Mouse (Mus musculus) heart, adult 2 months (tissue): ENCODE data around the gene Gm47969. TPM values are rescaled to one million over a fixed set of nuclear protein-coding genes. Genes with fewer than 3 reads are reported as not detected.

ENCODE experiments used
- DNase-seq, 2 experiments: peaks; one replicate each; pipeline ENCODE4 v3.0.0; 2021
- H3K27ac ChIP-seq: fragments of 200-600 bp; 2 replicates; pipeline ENCODE4 v1.8.1; 2022
- H3K27me3 ChIP-seq: fragments of 200-500 bp; 2 replicates; pipeline ENCODE4 v1.6.1; 2012; ENCODE audit warnings: mild to moderate bottlenecking, low read length, inconsistent platforms, mixed read lengths; ENCODE audit not compliant: control insufficient read depth, insufficient read depth
- H3K36me3 ChIP-seq: fragments of 200-500 bp; 2 replicates; pipeline ENCODE4 v1.6.1; 2012; ENCODE audit warnings: low read length, inconsistent platforms; ENCODE audit not compliant: control insufficient read depth, insufficient read depth
- H3K4me1 ChIP-seq: fragments of 200-500 bp; 2 replicates; pipeline ENCODE4 v1.6.1; 2011; ENCODE audit warnings: low read length; ENCODE audit not compliant: control insufficient read depth, insufficient read depth
- H3K4me3 ChIP-seq: fragments of 200-600 bp; 2 replicates; pipeline ENCODE4 v1.8.1; 2022
- H3K79me2 ChIP-seq: fragments of 200-500 bp; replicated peaks from 2 replicates; pipeline ENCODE4 v1.6.1; 2012; ENCODE audit warnings: mild to moderate bottlenecking, inconsistent platforms, low read length, moderate library complexity, mixed read lengths; ENCODE audit not compliant: control insufficient read depth, insufficient read depth
- H3K9ac ChIP-seq: fragments of 200-500 bp; 2 replicates; pipeline ENCODE4 v1.6.1; 2012; ENCODE audit warnings: low read depth, mild to moderate bottlenecking, control low read depth, inconsistent platforms, low read length, mixed read lengths
- CTCF ChIP-seq: fragments of 200-600 bp; IDR thresholded peaks from 2 replicates; pipeline ENCODE4 v1.8.1; 2022; ENCODE audit warnings: antibody characterized with exemption, mild to moderate bottlenecking, moderate library complexity
- EP300 ChIP-seq: fragments of 200-500 bp; IDR thresholded peaks from 2 replicates; pipeline ENCODE4 v1.6.1; 2011; ENCODE audit warnings: low read depth, low read length, control low read depth; ENCODE audit not compliant: insufficient read depth
- POLR2A ChIP-seq: fragments of 200-500 bp; IDR thresholded peaks from 2 replicates; pipeline ENCODE4 v1.6.1; 2011; ENCODE audit warnings: mild to moderate bottlenecking, low read depth, low read length, control low read depth; ENCODE audit not compliant: insufficient read depth
- WGBS: fragments of 180-500 bp; shearing (Covaris S2); methylation state at CpG from one replicate; pipeline ENCODE4 v1.1.7; 2018; 5-methylcytosine and 5-hydroxymethylcytosine counted together
- intact Hi-C: fragments of 180-260 bp; cut with DNase I; formaldehyde crosslinking; loops from one replicate; pipeline ENCODE4 v1.15.1; 2025
- polyA plus RNA-seq: library from polyadenylated mRNA; depleted of rRNA; stranded (reverse); fragments of >200 nt; gene quantifications from 2 replicates; pipeline ENCODE4 v1.2.3, GENCODE M21; 2012
- total RNA-seq, 2 experiments: library from RNA; stranded (reverse); gene quantifications; 2 replicates each; pipeline ENCODE4 v1.2.3; 2021

Gene Gm47969
- total and polyA plus RNA-seq, 3 experiments: not detected

DNA sequence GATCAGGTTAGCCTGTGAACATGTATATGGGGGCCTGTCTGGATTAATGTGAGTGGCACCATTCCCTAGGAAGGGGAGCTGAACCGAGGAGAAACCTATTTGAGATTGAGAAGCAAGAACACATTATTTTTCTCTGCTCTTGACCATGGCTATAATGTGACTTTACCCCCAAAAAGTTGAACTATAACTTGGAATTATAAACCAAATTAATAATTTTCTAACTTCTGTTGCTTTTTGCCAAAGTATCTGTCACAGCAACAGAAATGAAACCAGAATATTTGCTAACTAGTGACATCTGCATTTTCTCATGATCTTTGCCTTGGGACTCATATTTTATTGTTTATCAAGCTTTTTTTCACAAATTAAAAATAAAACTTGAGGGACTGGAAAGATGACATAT, 28.2 kb upstream of the Gm47969 start:
- Histone ChIP-seq H3K9ac (no peak overlapping the region), H3K27ac (no peak overlapping the region), H3K4me3 (no peak overlapping the region), H3K4me1 (no peaks in the 10 kb centered on the region), H3K27me3 (no peaks in the 10 kb centered on the region), H3K79me2 (no peaks in the 10 kb centered on the region), H3K36me3 (no peaks in the 10 kb centered on the region)
- no peak for DNase-seq
- intact Hi-C loops: no loop called here
- 71% methylated on average over 1 of the region's 1 CpGs for WGBS
- no peak for TF ChIP-seq EP300
- no peak for TF ChIP-seq CTCF
- TF ChIP-seq POLR2A: no peak

DNA sequence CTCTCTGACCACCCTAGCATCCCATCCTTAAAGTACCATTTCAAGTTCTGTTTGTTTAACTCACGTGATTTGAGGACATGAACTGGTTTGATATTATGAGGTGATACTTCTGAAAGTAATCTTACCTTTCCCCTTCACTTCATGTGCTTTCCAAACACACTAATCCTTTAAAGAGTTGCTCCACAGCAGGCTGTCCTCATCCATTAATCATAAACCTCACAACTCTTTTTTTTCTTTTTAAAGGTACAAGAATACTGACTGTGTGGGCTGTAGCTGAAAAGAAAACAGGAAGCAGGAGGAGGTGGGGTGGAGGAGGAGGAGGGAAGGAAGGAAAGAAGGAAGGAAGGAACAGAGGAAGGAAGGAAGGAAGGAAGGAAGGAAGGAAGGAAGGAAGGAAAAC, 12.8 kb upstream of the Gm47969 start:
- intact Hi-C loops: no loop called here
- TF ChIP-seq POLR2A: no peak
- no peak for TF ChIP-seq EP300
- no peak for TF ChIP-seq CTCF
- Histone ChIP-seq H3K36me3 (no peaks in the 10 kb centered on the region), H3K27me3 (no peaks in the 10 kb centered on the region), H3K27ac (no peak overlapping the region), H3K4me1 (no peaks in the 10 kb centered on the region), H3K4me3 (no peak overlapping the region), H3K9ac (no peak overlapping the region), H3K79me2 (no peaks in the 10 kb centered on the region)
- 72% methylated on average over 1 of the region's 1 CpGs for WGBS
- DNase-seq: no peak

DNA sequence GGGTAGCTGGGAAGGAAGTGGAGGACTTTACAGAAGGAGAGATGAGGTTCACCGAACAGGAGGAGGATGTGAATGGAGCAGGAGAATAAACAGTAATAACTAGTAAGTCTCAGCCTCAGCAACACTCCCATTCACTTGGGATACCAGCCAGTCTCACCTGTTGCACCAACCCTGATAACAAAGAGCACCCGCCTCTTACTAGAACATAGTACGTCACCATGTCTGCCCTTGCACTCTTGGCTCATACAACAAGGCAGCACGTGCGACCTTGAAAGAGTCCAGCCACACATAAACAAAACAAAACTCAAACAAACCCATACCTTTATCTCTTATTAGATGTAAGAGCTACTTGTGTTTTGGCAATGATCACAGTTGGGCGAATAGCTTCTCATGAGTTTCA, 12.2 kb upstream of the Gm47969 start:
- no peak overlapping the region for H3K4me3 ChIP-seq
- H3K27me3 ChIP-seq: no peaks in the 10 kb centered on the region
- H3K36me3 ChIP-seq: no peaks in the 10 kb centered on the region
- H3K79me2 ChIP-seq: no peaks in the 10 kb centered on the region
- intact Hi-C loops: no loop called here
- no peak overlapping the region for H3K27ac ChIP-seq
- DNase-seq: no peak
- no peak overlapping the region for H3K9ac ChIP-seq
- 79% methylated on average over 6 of the region's 6 CpGs for WGBS
- H3K4me1 ChIP-seq: no peaks in the 10 kb centered on the region
- TF ChIP-seq CTCF (no peak), EP300 (no peak)

DNA sequence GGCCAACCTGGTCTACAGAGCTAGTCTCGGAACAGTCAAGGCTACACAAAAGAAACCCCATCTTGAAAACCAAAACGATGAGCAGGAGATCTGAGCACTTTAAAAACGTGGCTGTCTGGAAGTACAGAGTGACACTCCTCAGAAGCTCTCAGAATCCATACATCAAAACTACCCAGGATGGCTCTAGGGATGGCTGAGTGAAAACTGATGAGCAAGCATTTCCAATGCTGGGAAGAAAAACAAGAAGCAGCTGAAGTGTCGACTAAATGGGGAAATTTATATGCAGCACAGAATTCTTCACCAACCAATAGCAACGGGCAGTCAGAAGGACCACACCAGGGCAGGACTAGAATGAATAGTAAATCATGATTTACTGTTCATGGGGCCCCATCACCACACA, 10.2 kb upstream of the Gm47969 start:
- Histone ChIP-seq H3K4me3 (no peak overlapping the region), H3K9ac (no peak overlapping the region), H3K27ac (no peak overlapping the region), H3K4me1 (no peaks in the 10 kb centered on the region), H3K36me3 (no peaks in the 10 kb centered on the region), H3K79me2 (no peaks in the 10 kb centered on the region), H3K27me3 (no peaks in the 10 kb centered on the region)
- intact Hi-C loops: no loop called here
- no peak for DNase-seq
- 75% methylated on average over 5 of the region's 5 CpGs for WGBS
- no peak for TF ChIP-seq POLR2A
- no peak for TF ChIP-seq CTCF
- TF ChIP-seq EP300: no peak

DNA sequence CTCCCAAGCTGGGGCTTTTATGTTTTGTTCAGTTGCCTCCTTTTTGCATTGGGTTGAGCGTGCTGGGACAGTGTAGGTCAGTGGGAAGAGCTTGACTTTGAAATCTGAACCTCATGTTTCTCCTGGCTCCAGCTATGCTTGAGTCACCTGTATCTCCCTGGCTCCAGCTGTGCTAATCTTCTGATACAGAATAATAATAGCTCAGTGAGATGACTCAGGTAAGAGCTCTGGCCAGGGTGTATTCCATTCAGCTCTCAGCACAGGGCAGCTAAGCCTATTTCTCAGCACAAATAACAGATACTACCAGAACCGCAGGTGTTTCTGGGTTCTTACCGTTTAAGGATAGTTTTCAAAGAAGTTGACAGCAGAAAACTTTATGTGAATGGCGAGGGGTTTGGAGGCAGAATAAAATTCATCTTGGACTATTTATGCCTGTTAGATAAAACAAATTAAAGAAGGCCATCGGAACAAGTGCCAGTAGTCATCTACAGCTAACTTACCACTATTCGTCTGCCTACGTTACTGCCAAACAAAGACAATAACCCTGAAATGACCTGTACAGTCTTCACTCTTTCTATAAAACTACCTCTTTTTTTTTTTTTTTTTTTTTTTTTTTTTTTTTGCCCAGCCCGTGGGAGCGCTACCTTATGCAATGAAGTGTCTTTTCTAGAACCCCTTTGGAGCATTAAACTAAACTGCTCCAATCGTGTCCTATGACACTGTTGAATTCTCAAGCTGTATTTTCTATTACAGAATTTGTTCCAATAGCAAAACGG, 7.7 kb upstream of the Gm47969 start:
- no peak for TF ChIP-seq POLR2A
- Histone ChIP-seq H3K36me3 (no peaks in the 10 kb centered on the region), H3K4me3 (no peak overlapping the region), H3K27ac (no peak overlapping the region), H3K27me3 (no peaks in the 10 kb centered on the region), H3K9ac (no peak overlapping the region), H3K4me1 (no peaks in the 10 kb centered on the region), H3K79me2 (no peaks in the 10 kb centered on the region)
- intact Hi-C loops: no loop called here
- DNase-seq: no peak
- WGBS: 81% methylated on average over 11 of the region's 11 CpGs

DNA sequence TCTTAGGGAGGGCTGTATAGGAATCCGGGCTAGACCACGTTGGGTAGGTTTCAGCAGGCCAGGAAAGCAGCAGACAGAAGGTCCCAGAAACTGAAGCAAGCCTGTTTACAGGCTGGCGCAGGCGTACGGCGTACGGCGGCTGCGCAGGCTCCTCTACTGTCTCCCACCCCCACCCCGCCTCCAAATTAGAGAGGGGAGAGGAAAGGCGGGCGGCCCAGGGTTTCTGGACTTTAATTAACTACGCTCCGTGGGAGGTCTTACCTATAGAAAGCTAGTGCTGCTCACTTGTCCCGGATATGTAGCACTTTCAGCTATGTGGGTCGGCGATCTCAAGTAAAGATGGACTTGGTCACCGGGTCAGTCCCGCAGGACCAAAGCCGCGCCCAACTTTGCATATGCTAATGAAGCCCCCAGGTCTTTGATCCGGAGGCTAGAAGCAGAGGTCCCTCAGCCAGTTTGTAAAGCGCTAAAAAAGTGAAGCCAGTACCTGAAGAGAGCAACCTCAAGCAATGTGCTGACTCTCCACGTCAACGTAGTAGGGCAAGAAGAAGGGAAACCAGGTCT, 6.5 kb upstream of the Gm47969 start, which contains the start of gene Slc19a3:
Slc19a3 (minus strand) TSS at position 340 of the 564 bp plus-strand sequence.
- Histone ChIP-seq H3K27ac (peak within 1 kb of the TSS; percentile 26; the same call in 1 of the 2 replicates), H3K9ac (peak within 1 kb of the TSS; percentile 4; the same call in 1 of the 2 replicates), H3K36me3 (no peaks in the 10 kb centered on the region), H3K27me3 (no peaks in the 10 kb centered on the region), H3K4me1 (no peaks in the 10 kb centered on the region), H3K4me3 (peak within 1 kb of the TSS; percentile 46), H3K79me2 (no peaks in the 10 kb centered on the region)
- intact Hi-C loops: no loop called here
- TF ChIP-seq POLR2A (peak; percentile 51; the same call in 1 of the 2 replicates), EP300 (no peak), CTCF (no peak)
- DNase-seq: peak; percentile 28 to 44
- 1% methylated on average over 25 of the region's 25 CpGs for WGBS
